Mouse (Mus musculus) frontal cortex, adult 2 months (tissue): ENCODE results near the gene Ccdc12. TPM values are rescaled to one million over a fixed set of nuclear protein-coding genes. Genes with fewer than 3 reads are reported as not detected.

Experiments used
- DNase-seq, 2 experiments: peaks; one replicate each; pipeline ENCODE4 v3.0.0; 2022; ENCODE audit warnings: low spot score in 1 of 2; ENCODE audit errors: extremely low spot score in 1 of 2
- polyA plus RNA-seq: library from polyadenylated mRNA; depleted of rRNA; stranded (reverse); fragments of >200 nt; gene quantifications from 2 replicates; pipeline ENCODE4 v1.2.3, GENCODE M21; 2012

The Ccdc12 gene
- polyA plus RNA-seq, 1 experiment: 106 TPM

DNA sequence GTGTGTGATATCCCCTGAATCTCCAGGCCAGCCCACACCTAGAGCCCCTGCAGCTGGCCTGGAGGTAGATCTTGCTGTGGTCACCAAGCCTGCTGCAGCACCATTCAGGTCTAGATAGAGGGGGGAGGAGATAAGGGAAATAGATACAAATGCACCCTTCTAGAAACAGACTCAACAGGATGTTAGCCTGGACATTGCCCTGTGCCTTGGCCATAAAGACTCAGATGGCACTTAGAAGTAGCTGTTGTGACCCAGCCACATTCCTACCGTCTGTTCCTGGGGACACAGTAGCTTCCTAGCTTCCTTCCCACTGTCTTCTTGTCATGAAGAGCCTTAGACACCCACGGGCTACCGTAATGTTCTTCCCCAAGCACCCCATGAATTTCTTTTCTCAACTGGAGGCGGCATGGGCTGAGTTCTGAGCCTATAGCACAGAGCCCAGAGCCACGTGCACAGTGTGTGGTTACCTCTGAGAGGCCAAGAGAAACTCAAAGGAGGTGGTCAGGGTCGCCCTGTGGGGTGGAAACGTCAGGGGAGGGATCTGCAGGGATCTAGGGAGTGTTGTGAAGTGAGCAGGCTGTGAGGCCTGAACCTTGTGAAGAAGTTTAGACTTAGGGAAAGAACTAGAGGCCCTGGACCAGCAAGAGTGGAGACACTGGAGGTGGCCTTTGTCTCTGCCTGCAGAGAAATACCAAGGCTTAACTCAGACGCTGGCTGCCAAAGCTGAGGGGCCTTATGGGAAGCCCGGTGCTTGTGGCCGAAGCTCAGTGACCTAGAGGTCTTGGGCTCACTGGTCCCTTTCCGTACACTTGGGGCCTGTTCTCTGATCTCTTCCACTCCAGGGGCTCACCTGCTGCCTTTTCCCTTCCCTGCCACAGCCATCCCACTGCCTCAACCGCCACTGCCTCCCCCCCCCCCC is 45.1 kb downstream of the Ccdc12 start:
- DNase-seq: peak in 1 of 2 experiments; percentile 45

- DNase-seq: no peak
These were observed 46.5 kb downstream of the Ccdc12 start for GRCm38 (mm10) chr9:110702848-110703247.

- no peak for DNase-seq
These were observed 47.6 kb downstream of the Ccdc12 start for GRCm38 (mm10) chr9:110703951-110704350.

GRCm38 (mm10) chr9:110706784-110707183 is 50.5 kb downstream of the Ccdc12 start:
- no peak for DNase-seq

DNA sequence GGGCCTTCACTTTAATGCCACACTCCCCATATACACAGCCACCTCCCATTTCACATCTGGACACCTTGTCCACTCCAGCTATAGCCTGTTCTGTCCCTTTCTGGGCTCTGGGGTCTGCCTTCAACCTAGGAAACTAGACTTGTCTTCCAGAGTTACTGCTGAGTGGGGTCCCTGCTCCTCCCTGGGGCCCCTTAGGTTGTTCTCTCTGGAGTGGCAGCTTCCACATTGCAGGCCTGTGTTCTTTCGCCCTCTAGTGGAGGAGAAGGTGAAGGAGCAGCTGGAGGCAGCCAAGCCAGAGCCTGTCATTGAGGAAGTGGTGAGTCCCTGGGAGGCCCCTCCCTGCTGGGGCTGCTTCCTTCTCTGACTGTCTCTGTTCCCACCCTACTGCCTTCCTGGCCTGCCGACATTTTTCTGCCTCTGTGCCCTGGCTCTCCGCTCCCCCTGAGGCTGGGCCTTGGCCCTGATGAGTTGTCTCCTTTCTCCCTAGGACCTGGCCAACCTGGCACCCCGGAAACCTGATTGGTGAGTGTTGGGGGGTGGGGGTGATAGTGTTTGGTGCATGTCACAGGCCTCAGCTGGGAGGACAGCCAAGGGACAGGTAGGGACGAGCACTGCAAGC is 53.4 kb downstream of the Ccdc12 start:
- DNase-seq: peak; percentile 63 to 89

DNA sequence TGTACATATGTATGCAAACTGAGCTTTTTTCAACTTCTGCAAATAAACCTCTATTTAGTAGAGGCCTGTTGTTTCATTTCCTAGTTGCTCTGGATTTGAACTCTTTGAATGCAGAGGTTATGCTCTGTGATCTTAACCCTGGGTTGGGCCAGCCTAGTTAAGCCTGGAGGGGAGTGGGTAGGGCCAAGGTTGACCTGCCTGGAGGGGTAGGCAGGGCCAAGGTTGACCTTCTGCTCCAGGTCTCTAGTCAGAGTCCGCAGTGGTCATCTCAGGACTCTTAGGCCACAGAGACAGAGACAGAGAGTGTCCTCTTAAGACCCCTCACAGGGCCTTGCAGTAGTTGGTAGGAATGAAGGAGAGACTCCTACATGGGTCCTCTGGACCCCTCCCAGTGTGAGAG is 55.2 kb downstream of the Ccdc12 start:
- no peak for DNase-seq

DNA sequence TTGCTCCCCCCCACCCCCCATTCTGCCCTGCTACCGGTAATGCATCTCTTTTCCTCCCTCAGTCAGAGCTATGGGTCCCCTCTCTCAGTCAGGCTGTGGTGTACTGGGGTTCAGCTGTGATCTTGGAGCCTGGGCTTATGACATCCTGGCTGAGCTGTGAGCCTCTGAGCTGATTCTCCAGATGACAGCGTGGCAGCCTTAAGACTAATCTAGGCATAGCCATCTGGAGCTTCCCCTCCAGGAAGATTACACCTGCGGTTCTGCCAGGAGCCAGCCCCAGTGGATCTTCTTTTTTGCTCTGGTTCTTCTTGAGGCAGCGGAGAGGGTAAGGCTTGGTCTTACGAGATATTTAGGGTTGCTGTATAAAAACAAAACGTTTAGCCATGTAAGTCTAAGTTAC is 55.7 kb downstream of the Ccdc12 start:
- no peak for DNase-seq

DNA sequence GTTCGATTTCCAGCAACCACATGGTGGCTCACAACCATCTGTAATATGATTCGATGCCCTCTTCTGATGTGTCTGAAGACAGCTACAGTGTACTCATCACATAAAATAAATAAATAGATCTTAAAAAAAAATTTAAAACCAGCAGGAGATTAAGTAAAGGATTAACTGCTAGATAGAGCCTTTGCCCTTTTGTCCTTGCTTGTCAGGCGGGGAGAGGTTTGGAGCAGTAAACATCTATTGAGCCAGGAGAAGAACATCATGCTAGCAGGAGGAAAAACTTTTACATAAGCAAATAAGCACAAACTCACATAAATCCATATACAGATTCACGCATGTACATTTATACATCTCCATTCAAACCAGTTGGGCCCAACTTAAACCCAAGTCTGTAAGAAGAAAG is 56.2 kb downstream of the Ccdc12 start:
- DNase-seq: no peak

DNA sequence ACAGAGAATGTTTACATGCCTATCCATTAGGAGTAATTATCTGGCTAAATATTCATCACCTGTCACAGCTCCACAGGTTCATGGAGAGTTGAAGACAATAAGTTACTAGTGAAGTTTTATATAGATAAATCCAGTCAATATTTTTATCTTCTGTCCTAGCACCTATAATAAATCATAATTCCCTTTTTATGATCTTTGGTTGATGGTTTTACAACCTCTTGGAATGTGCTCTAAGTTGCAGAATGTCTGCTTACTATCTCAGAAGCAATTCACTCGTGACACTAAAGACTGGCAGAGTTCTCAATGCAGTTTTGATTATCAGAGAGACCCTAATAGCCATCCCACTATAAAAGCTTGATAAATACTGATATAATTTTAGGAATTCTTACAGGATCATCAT is 57.1 kb downstream of the Ccdc12 start:
- DNase-seq: no peak

GRCm38 (mm10) chr9:110715426-110715825 is 59.1 kb downstream of the Ccdc12 start:
- DNase-seq: no peak

- peak in 1 of 2 experiments; percentile 82 for DNase-seq
These were observed 60.5 kb downstream of the Ccdc12 start for GRCm38 (mm10) chr9:110716775-110717174.

- no peak for DNase-seq
These were observed 61.8 kb downstream of the Ccdc12 start for GRCm38 (mm10) chr9:110718071-110718470.

DNA sequence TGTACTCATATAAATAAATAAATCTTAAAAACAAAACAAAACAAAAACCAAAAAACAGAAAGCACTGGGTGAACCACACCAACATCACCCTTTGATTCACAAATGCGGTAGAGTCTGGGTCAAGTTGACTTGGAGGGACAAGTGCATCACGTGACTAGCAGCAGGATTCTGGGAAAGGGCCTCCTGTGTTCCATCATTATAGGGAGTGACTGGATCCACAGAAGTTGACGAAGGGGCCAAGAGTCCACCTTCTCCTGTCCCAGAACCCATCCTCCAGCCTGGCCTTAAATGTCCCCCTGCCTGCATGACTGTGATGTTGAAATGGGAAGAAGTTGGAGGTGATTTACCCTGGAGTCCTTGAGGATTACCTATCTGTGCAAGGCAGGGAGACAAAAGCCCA is 62.5 kb downstream of the Ccdc12 start:
- DNase-seq: no peak

GRCm38 (mm10) chr9:110719977-110720376 is 63.7 kb downstream of the Ccdc12 start:
- no peak for DNase-seq

DNA sequence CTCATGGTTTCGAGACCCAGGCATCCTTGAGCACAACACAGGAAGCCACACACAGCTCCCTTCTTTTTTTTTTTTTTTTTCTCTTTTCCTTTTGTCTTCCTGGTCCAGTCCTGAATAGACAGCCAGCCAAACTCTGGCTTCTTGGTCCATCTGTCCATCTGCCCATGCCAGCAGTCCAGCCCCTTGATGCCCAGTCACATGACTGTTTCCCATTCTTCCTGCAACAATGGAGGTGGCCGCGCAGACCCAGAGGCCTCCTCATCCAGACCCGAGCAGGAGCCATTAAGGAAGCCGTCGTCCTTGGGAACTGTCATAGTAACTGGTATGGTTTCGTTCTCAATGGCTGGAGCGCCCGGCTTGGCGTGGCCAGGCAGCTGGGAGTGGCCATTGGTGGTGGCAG is 65.8 kb downstream of the Ccdc12 start:
- no peak for DNase-seq

- peak in 1 of 2 experiments; percentile 43 for DNase-seq
These were observed 69.4 kb downstream of the Ccdc12 start for GRCm38 (mm10) chr9:110725721-110726135.

GRCm38 (mm10) chr9:110726867-110727266 is 70.6 kb downstream of the Ccdc12 start:
- peak in 1 of 2 experiments; percentile 37 for DNase-seq

DNA sequence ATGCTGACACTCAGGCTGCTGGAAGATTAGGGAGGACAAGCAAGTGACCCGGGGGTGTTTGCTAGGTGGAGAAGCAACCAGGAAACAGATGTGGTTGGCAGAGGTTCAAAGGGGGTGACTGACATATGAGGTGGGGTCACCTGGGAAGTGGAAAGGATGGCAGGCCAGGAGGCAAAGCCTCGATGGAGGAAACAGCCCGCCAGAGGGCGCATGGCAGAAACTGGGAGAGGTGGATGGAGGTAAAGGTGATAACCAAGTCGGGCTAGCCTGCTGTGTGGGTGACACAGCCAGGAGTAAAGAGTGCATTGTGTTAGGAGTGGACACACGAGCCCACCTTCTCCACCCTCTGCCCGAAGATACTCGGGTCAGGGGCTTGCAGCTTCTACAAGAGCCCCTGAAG is 73.5 kb downstream of the Ccdc12 start:
- peak in 1 of 2 experiments; percentile 61 for DNase-seq

- no peak for DNase-seq
These were observed 75.6 kb downstream of the Ccdc12 start for GRCm38 (mm10) chr9:110731859-110732258.

DNA sequence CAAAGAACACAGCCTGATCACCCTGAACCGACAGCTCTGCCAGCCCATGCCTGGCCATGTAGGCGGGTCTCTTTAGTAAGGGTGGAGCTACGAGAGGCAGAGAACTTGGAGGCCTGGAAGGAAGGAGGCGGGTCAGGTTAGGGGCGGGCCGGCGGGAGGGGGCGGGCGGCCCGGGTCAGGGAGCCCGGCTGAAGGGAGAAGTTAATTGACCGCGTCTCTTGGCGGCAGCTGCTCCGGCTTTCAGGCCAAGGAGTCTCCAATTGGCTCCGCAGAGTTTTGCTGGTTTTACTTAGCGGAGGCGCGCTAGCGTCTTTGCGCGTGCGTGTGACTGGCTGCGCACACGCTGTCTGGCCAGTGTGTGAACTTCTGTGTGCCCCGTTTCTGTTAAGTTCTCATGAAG is 76.3 kb downstream of the Ccdc12 start:
- peak in 1 of 2 experiments; percentile 41 for DNase-seq

- DNase-seq: no peak
These were observed 76.8 kb downstream of the Ccdc12 start for GRCm38 (mm10) chr9:110733102-110733501.

DNA sequence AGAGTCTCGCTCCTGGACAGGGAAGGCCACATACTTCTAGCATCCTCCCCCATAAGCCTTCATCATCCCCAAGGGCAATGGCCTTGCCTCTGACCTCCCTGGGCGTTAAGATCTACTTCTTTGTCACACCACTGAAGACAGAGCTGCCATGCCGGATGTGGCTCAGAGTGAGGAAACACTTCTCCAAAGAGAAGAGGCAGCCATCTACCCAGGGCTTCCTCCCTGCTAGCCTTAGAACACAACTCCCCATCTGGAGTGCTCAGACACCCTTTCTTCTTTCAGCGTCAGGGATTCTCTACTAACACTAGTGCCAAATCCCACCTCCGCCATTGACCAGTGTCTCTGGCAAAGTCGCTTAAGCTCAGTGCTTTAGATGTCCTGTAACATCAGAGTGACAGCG is 77.9 kb downstream of the Ccdc12 start:
- DNase-seq: no peak
